Mouse (Mus musculus) kidney, adult 11 months (tissue): Measurements from ENCODE around the gene Cpne7.
A peak's percentile ranks its signal among the peaks of the same experiment; 100 is the strongest.
"Not testable (repeated sequence)": the region's sequence is repeated elsewhere in the genome, so short reads cannot be mapped to it uniquely, and the experiment has no call there.

ENCODE experiments used
- DNase-seq: peaks from one replicate; pipeline ENCODE4 v3.0.0; 2022

Cpne7 gene

DNA sequence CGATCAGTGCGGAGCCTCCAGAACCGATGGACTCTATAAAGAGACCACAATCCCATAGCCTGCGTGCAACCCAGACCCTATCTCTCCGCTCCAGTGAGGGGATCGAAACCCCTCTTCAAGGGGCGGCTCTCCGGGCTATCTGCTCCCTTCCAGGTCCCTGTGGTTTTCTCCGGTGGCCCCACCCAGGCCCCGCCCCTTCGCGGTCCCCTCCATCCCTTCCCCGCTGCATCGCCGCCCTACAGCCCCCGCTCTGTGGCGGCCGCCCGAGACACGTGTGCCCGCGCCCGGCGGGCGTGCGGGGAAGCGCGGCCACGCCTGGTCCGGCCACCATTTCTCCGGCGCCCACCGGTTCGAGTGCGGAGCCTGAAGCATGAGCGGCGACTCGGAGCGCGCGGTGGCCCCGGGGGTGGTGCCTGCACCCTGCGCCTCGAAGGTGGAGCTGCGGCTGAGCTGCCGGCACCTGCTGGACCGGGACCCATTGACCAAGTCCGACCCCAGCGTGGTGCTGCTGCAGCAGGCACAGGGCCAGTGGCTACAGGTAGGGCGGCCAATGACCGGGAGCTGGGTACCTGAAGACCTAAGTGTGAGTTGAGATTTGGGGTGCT is at the start of gene Cpne7:
Gene Cpne7, plus strand, starts transcription at position 248 of the 605 bp plus-strand sequence.
- no peak for DNase-seq

DNA sequence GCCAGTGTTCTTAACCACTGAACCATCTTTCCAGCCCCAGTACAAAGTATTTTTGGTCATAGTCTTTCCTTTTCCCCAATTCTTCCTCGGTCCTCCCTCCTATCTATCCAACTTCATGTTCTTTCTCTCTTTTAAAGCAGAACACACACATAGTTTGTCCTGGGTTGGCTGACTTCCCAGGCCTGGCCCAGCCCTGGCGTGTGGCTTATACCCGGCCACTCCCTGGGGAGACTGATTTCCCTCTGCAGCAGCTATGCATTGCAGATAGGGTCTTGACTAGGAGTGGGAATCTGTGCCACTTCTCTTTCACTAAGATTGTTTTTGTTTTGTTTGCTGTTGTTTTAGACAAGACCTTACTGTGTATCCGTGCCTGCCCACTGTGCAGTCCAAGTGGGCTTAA is 46.0 kb upstream of the Cpne7 start:
- DNase-seq, result no peak

DNA sequence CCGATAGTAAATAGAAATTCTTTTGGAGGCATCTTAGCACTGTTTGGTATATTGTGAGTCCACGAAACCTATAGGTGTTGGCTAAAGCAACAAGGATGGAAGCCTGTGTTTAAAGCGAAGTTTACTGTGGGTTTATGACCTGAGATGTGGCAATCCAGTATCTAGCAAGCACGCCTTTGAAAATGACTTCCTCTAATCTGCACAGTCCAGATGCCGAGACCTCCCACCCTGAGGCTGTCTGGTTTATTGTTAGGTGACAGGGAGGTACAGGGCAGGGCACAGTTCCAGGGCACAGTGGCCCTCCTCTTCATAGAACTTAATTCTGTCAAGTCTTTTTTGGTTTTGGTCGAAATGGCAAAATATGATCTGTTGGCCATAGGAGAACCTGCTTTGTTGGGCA is 40.0 kb upstream of the Cpne7 start:
- DNase-seq, result no peak

DNA sequence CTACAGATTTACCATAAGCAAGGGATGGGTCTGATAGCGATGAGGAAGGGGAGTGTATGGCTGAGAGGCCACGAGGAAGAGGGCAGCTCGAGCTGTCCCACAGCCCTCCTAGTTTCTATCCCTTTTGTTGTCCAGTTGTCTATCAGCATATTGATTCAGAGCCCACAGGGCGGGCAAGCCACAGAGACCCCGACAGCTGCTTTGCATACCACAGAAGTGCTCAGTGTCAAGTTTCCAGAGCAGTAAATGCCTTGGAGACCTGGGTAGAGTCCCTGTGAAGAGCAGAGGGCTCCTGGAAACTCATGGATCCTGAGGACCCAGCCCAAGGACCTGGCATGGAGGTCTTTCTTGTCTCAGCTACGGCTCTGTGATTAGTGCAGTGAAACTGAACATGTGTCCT is 34.2 kb upstream of the Cpne7 start:
- no peak for DNase-seq

DNA sequence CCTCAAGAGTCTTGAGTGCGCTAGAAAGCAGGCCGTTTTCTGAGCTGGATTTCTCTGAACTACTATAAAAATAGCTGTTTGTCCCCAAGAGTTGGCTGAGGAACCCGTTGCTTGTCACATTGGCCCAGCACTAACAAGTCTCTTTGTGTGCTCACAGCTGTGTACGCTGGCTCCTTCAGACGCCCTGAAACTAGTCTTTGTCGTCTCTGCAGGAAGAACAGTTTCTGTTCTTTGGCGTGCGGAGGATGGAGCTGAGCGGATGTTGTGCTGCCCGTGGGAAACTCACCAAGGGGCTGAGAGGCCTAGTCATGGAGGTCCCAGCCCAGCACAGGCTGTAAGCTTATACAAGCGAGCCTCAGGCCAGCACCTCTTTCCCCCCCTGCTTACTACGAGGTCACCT is 33.6 kb upstream of the Cpne7 start:
- DNase-seq, result no peak

DNA sequence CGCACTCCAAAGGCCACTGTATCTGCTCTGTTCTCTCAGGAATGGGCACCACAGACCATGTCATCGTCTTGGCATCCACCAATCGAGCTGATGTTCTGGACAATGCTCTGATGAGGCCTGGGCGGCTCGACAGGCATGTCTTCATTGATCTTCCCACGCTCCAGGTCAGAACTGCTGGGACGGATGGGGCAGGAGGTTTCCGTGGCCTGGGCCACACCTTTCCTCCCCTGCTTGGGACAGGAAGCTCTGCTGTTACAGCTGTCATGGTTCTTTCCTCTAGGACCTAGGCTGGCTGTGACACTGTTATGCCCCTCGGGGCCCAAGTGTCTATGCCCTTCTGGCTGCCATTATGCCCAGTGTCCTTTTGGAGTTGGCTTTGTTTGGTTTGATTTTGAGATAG is 29.9 kb upstream of the Cpne7 start:
- peak; percentile 34 for DNase-seq

DNA sequence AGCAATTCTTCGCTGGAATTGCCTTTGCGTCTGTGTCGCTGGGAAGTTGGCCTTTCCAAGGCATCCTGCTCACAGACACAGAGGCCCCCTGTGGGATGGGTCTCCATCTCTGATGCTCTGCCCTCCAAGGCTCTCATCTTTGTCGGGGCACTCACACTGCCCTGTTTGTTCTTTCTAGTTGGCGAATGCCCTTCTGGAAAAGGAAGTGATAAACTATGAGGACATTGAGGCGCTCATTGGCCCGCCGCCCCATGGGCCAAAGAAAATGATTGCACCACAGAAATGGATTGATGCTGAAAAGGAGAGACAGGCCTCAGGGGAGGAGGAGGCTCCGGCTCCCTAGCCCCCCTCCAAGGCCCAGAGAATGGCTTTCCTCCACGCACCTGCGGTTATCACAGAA is 20.0 kb upstream of the Cpne7 start:
- no peak for DNase-seq

DNA sequence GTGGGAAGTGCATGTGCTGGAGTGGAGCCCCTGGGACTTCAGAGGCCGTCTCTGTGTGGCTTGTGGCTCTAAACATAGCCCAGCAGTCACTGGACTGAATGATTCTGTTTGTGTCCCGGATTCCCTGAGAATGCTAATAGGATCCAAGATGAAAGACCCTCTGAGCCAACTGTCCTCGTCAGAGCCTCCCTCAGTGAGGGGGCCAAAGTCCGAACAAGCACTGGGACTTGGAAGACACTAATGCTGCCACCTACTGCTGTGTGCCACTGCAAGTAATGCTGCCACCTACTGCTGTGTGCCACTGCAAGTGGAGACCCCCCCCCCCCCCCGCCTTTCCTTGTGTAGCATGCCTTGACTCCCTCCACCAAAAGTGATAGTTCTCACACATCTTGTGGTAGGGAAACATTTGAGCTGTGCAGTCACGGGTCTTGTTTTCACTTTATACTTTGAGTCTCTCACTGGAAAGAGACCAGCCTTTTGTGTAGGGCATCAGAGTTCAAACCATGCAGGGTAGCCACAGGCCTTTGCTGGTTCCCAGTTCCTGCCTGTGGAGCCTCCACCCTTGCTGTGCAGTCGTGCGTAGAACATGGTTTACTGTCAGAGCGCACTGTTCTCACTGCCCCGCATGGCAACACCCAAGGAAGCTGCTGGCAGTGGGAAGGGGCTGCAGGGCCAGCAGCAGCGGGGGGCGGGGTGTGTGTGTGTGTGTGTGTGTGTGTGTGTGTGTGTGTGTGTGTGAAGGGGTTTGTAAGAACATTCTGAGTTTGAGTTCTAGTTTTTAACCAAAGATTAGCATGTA is 19.2 kb upstream of the Cpne7 start:
- DNase-seq, result no peak

DNA sequence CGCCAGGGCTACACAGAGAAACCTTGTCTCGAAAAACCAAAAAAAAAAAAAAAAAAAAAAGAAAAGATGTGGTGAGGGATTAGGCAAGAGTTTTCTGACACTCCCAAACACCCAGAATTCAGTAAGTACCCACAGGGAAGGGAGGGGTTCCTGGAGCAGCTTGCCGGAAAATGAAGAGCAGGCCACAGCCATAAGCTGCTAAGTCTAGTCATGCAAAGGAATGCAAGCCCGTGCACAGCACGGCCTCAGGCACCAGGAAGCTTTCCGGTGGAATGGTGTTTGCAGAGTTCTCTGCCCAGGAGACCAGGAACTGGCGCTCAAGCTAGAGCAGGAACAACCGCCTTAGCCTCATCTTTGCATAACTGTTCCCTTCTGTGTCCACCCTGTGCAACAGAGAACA is 16.9 kb upstream of the Cpne7 start:
- no peak for DNase-seq

DNA sequence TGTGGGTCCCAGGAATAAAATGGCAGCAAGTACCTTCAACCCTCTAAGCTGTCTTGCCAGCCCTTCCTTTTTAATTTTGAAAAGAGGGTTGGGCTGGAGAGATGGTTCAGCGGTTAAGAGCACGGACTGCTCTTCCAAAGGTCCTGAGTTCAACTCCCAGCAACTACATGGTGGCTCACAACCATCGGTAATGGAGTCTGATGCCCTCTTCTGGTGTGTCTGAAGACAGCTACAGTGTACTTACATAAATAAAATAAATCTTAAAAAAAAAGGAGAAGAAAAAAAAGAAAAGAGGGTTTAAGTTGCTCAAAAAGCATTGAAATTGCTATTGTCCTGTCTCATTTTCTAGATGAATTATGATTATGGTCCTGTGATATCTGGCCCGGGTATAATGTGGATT is 15.9 kb upstream of the Cpne7 start:
- DNase-seq, result no peak

DNA sequence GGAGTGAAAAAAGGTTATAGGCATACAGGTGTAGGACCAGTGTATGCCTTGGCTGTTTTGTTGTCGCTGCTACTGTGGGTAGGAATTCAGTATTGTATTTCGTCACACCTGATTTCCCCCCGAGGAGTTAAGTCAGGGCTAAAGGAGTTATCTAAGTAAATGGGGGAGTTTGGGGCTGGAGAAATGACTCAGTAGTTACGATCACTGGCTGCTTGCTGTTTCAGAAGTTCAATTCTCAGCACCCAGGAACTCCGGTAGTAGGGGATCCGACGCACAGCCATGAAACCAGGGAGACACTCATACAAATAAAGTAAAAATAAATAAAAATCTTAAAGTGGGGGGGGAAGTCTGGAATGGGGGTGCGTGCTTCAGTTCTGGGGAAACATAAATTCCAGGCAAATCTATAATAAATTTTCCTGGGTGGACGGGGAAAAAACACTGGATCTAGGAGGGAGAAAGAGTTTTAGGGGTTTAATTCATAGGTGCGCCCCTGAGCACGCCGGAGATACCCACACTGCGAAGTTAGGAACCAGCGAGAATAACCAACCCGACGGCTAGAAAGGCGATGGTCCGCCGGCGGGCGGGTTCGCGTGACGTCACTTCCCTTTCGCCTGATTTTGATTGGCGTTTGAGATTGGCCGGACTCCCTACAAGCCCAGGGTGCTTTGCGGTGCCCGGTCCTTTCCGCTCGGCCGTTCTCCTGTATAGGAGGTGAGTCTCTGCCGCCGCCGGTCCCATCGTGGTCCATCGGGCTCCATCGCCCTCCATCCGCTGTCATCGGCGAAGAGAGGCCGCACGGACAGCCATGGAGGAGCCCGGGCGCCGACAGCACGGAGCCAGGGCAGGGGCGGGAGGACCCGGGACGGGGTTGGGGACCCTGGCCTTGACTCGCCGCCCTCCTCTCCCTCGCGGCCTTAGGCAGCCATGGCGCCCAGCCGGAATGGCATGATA is 15.2 kb upstream of the Cpne7 start, which contains the start of gene Rpl13:
Gene Rpl13, plus strand, starts transcription at position 616 of the 951 bp plus-strand sequence.
- DNase-seq, result peak; percentile 96

DNA sequence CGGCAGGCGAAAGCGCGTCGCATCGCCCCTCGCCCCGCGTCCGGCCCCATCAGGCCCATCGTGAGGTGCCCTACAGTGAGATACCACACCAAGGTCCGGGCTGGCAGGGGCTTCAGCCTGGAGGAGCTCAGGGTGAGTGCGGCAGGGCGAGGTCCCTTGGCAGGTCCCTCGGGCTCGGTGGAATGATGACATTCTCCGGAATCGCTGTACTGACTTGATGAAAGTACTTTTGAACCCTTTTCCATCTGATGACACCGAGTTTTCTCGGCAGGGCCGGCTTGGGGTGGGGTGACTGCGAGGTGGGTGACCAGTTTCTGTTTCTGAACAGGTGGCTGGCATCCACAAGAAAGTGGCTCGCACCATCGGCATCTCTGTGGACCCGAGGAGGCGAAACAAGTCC is 14.3 kb upstream of the Cpne7 start:
- DNase-seq, result not testable (repeated sequence)

DNA sequence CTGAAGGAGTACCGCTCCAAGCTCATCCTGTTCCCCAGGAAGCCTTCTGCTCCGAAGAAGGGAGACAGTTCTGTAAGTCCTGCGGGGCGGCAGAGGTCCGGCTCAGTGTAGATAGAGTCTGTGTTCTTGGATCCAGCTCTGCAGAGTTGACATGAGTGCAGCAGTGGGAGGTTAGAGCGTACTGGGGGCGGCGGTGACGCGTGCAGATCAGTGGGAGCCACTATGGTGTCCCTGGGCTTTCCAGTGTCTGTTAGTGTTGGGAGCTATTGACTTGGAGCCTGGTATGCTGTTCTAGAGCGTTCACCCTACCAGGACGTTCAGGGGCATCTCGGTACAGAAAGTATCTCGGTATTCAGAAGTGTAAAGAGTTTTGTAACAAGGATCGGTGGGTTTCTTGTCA is 13.9 kb upstream of the Cpne7 start:
- DNase-seq, result no peak

DNA sequence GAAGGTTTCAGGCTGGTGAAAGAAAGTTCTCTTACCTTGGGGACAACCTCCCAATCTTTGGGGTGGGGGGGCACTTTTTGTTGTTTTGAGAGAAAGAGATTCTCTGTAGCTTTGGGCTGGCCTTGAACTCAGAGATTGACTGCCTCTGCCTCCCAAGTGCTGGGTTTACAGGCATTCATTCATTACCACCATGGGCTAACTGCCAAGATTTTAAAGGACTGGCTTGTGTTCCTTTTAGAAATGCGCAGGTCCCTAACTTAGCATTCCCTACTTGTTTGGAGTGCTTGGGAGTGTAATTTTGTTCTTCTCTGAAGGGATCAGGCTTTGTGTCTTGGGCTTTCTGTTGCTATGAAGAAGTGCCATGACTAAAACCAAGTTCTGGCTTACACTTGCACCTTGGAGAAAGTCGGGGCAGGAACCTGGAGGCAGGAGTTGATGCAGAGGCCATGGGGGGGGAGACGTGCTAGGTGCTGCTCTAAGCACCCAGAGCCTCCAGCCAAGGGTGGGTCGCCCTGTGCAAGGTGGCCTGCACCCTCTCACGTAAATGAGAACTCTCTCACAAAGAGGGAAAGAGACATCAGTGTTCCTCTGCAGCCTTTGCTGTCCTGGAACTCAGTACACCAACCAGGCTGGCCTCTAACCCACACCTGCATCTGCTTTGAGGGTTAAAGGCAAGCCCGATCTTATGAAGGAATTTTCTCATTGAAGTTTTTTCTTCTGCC is 13.0 kb upstream of the Cpne7 start:
- DNase-seq, result no peak

DNA sequence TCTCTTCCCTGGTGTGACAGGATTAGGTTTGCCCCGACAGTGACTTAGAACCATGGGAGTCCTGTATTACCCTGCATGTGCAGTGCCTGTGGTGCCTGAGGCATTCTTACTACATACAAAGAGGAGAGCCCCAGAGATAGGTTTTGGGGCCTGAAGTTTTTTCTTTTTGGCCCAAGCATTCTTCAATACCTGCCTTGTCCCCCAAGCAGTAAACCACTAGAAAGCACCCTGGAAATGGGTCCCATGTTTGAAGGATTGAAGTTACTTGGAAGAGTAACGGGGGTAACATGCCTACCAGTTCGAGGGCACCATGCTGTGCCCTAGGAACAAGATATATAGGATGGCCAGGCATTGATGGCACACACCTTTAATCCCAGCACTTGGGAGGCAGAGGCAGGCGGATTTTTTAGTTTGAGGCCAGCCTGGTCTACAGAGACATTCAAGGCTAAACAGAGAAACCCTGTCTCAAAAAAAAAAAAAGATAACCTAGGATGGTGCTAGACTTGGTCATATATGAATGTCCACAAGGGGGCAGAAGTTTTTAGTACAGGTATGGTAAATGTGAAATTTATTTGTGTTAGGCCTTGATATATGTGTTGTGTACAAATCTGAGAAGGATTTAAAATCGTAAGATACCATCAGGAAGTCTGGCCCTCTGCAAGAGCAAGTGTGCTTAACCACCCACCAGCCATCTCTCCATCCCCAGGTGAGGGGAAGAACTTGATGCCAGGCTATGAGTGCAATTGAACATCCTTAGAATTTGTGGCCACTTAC is 11.4 kb upstream of the Cpne7 start:
- DNase-seq, result no peak

DNA sequence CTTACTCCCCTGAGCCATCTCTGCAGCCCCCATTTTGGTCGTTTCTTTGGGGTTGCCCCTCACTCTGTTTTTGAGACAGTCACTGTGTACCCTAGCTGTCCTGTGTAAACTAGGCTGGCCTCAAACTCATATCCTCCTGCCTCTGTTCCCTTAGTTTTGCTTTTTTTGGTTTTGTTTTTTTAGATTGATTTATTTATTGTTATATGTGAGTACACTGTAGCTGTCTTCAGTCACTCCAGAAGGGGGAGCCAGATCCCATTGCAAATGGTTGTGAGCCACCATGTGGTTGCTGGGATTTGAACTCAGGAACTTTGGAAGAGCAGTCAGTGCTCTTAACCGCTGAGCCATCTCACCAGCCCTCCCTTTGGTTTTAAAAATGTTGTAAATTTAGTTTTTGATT is 10.6 kb upstream of the Cpne7 start:
- DNase-seq, result no peak

DNA sequence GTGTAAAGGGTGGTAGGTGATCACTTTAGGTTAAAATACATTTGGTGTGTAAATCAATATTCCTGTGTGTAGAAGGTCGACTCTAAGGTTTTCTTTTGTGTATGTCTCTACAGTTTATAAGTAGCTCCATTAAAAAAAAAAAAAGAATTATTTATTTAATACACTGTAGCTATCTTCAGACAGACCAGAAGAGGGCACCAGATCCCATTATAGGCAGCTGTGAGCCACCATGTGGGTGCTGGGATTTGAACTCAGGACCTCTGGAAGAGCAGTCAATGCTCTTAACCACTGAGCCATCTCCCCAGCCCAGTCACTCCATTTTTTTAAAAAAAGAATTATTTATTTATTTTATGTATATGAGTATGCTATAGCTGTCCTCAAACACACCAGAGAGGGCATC is 9.2 kb upstream of the Cpne7 start:
- DNase-seq, result no peak

DNA sequence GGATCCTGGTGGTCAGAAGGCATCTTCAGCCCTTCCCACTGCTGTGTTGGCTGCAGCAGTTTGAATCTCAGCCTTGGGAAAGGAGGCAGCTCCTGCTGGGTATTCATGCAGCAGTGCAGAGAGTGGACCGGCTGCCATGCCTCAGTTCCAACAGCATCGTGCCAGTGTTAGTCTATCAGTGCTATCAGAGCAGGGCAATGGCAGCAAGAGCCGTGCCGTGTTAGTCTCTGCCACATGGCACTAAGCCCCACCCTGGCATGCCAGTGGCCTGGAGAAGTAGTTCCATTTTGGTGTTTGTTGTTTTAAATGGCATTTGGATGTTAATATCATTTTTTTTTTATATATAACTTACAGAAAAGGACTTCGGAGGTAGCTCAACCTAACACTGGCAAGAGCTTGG is 8.2 kb upstream of the Cpne7 start:
- no peak for DNase-seq

DNA sequence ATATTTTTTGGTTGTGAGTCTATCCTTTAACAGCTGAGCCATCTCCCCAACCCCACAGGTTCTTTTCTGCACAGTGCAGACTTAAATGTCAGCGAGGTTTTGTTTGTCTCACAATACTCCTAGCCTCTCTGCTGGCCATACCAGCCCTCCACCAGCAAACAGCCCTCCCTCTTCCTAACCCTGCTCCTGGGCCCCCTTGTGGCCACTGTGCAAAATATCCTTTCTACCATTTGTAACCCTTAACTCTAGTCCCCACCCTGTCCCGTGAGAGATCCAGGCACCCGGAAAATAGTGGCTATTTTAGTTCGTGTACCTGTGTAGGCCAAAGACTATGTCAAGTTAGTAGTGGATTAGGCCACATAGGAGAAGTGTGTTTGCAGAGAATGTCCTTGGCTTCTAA is 6.5 kb upstream of the Cpne7 start:
- no peak for DNase-seq

DNA sequence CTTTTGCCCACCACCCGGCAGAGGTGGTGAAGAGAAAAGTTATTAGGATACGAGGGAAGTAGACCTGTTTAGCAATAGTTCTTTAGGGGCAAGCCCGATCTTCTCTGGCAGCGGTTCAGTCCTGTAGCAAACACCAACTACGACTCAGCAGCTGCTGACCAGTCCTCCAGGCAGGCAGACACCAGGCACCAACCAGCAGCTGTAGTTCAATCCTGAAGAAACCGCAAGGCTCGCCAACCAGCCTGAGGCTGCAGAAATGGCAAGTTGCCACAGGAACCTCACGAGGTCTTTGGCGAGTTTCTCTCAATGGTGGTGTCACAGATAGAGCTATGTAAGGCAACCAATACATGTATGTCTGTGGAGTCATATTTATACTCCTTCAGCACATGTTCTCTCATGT is 4.3 kb upstream of the Cpne7 start:
- DNase-seq, result no peak

DNA sequence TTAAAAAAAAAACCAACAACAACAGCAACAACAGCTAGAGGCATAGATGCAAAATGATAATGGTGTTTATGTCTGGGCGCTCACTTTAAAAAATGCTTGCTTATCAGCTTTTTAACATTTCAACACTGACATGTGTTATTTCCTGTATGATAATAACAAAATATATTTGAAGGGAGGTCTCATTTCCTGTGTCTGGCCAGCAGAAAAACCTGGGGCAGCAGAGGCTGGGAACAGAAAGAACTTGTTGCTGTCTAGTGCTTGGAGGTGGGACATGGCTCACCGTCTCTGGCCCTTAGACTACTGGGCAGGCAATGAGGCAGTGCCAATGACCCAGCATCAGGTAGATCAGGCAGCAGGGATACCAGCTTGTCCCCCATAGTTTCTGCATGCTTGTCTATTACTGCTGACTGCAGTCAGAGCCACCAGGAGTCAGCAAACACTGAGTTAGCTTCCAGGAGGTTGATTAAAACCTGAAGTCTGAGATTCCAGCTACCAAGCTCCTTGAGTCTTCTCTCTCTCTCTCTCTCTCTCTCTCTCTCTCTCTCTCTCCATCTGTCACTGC is 3.2 kb upstream of the Cpne7 start:
- DNase-seq, result no peak

DNA sequence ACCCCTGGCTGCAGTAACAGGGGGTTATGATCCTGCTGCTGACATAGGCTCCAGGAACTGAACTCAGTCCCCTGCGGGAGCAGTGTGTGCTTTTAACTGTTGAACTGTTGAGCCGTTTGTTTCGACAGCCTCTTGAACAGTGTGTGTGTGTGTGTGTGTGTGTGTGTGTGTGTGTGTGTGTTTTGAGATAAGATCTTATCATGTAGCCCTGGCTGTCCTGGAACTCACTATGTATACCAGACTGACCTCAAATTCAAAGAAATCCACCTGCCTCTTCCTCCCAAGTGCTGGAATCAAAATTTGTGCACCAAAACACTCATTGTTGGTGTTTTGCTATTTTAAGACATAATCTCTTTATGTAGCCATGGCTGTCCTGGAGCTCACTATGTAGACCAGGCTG is 2.5 kb upstream of the Cpne7 start:
- DNase-seq, result no peak
